Mouse (Mus musculus) brain, embryonic 14.5 days (tissue): ENCODE results near the gene Eef2k.

Experiments used
- CTCF ChIP-seq: fragments of 200-500 bp; IDR thresholded peaks from 2 replicates; pipeline ENCODE4 v1.5.1; 2012; ENCODE audit warnings: inconsistent platforms, mild to moderate bottlenecking, moderate library complexity, borderline replicate concordance; ENCODE audit not compliant: insufficient read depth, insufficient read length; ENCODE audit errors: extremely low read depth
- POLR2A ChIP-seq: fragments of 200-500 bp; IDR thresholded peaks from 2 replicates; pipeline ENCODE4 v1.6.1; 2012; ENCODE audit warnings: mild to moderate bottlenecking, inconsistent platforms, borderline replicate concordance; ENCODE audit not compliant: poor library complexity, insufficient read depth, insufficient read length, severe bottlenecking; ENCODE audit errors: extremely low read depth

- no peak for TF ChIP-seq CTCF
- TF ChIP-seq POLR2A: no peak
Measured at GRCm38 (mm10) chr7:120843037-120843621, 498 bp downstream of the Eef2k start.
